Mouse (Mus musculus) embryonic stem cell, embryonic (primary cell): Measurements from ENCODE around the gene Lrrc26.

Experiments used
- CTCF ChIA-PET, 4 experiments: fragments of 300-600 bp in 2 of 4; fragments of 350-600 bp in 2 of 4; sonication (Branson Sonifier 250); formaldehyde crosslinking; loops; one replicate each; lab custom pipeline; 2022; ENCODE audit warnings: inconsistent platforms in 2 of 4; lab: Charles Lee
- POLR2A ChIA-PET, 4 experiments: fragments of 300-600 bp in 2 of 4; fragments of 350-600 bp in 2 of 4; sonication (Branson Sonifier 250); formaldehyde crosslinking; loops; one replicate each; lab custom pipeline; 2022; ENCODE audit warnings: antibody characterized with exemption in 4 of 4, inconsistent platforms in 1 of 4; lab: Charles Lee

The Lrrc26 gene

DNA sequence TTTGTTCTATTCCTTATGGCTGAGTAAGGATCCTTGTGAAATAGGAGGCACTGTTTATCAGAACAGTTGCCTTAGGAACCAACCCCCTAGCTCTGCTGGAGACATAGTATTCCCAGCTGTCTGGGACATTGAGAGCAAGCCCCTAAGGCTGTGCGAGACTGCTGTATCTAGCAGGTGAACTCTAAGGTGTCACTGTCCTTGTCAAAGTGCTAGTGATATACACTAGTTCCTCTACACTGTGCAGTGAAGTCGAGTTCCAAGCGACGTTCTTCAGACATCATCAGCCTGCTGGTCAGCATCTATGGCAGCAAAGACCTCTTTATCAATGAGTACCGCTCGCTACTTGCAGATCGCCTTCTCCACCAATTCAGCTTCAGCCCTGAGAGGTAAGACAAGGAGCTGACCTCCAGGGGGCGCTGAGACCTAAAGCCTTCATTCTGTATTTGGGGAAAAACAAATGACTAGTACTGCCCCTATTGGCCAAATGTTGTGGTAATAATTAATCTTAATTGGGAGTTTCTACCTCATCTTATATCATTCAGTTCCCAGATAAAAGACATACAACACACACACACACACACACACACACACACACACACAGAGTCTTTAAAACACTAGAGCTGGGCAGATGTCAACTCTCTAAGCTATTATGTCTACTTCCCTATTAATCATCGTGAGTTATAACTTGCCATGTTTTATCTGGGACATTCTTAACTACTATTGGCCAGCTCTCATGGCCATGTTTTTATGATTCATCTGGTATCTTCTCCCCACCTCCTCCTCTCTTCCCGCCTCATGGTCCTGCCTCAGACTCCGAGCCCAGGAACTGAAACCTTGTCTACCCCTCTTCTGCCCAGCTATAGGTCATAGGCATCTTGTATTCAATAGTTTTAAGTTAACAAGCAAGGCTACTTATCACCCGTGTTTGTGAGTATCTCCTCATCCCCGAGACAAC, 10.5 kb upstream of the Lrrc26 start:
- CTCF ChIA-PET: interaction anchor here (0.5 to 3.5 kb wide), 98 partner anchors 8 to 1131 kb away, joined by 3 to 28 read pairs (median 4); partner anchors contain the start of genes Tmem203 (in 3 of the 4), AL732309.1 (in 2 of the 4), Entpd2 (in 2 of the 4) and Tmem210 (in 2 of the 4)
- POLR2A ChIA-PET: interaction anchor here in 3 of 4 experiments (0.6 to 3.7 kb wide), 25 partner anchors 10 to 1357 kb away, joined by 3 to 21 read pairs (median 3); partner anchors contain the start of genes Lrrc26 (in 2 of the 3), Tprn (in 2 of the 3), Arrdc1 (in 1 of the 3) and Sapcd2 (in 1 of the 3)

DNA sequence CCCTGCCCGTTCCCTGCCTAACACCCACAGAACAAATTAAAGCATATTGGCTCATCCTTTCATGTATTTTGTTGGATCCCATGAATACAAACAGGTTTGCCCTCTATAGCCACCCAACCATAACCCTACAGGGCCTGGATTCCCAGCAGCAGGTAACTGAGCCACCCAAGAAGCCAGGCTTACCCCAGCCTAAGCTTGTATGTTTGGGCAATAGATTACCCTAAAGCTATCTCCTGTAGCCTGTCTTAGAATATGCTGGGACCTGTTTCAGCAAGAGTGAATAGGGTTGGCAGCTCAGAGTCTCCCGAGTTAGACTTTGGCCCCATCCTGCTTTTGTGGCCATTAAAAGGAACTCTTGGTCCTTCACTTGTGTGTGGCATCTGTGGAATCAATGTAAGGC, 4.2 kb upstream of the Lrrc26 start:
- ChIA-PET POLR2A (interaction anchor here in 3 of 4 experiments (0.6 to 2.0 kb wide), 9 partner anchors 13 to 1112 kb away, joined by 3 to 6 read pairs (median 3); partner anchors contain the start of genes Anapc2 (in 1 of the 3), Dpp7 (in 1 of the 3), Ssna1 (in 1 of the 3) and Tprn (in 1 of the 3)), CTCF (no interaction called here)

DNA sequence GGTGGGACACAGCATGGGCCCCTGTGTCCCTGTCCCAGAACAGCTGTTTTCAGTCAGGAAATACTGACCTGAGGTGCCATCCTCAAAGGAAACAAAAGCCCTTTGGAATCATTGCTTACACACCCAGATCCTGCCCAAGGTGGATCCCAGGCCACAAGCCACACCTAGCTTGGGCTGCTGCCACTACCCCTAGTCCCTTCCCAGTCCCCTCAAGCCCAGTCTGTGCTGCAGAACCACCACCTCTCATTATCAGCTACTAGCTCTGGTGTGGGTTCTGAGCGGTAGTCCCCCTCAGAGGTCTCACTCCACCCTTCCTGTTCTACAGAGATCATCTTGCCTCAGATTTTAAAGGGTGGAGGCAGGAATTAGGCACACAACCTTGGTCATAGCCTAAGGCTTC, 3.4 kb upstream of the Lrrc26 start:
- POLR2A ChIA-PET: interaction anchor here in 2 of 4 experiments (0.9 to 2.2 kb wide), 10 partner anchors 14 to 79 kb away, joined by 3 to 8 read pairs (median 4); partner anchors contain the start of genes Anapc2 (in 2 of the 2), Ssna1 (in 2 of the 2), Dpp7 (in 1 of the 2) and Nelfb (in 1 of the 2)
- CTCF ChIA-PET: interaction anchor here in 1 of 4 experiments (2.6 kb wide), 1 partner anchor 8 kb away, joined by 8 read pairs; no protein-coding TSS in a partner anchor

DNA sequence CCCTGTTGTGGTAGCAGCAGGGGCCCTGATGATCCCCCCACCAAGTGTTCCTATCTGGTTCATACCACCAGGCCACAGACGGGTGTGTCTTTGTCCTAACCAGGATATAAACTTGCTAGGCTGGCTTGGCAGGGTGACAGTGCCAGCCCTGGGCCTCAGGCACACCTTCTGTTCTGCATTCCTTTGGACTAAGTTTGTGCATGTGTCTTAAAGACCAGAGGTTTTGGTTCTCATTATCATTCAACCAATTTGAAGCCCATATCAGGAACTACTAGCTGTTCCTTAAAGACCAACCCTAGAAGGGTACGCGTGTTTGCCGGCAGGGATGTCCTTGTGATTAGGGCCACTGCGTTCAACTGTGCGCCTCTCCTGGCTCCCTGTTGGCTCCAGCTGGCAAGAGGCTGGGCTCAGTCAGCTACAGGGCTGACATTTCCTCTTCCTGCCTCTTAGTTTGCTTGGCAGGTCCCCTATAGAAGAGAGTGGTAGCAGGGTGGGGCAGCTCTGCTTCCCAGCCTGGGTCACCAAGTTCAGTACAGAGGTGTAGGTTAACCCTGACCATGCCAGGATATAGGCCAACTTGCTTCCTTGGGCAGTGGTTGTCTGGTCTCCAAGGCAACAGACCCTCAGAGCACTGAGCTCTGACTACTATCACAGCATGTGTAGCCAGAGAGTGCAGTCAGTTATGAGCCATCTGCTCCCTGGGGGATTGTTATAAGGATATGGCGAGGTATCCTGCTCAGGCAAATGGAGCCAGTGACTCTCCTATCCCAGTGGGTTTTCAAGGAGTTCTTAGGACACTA, 2.7 kb upstream of the Lrrc26 start:
- CTCF ChIA-PET: interaction anchor here in 2 of 4 experiments (1.7 to 2.6 kb wide), 2 partner anchors 8 to 9 kb away, joined by 8 to 13 read pairs; no protein-coding TSS in a partner anchor

DNA sequence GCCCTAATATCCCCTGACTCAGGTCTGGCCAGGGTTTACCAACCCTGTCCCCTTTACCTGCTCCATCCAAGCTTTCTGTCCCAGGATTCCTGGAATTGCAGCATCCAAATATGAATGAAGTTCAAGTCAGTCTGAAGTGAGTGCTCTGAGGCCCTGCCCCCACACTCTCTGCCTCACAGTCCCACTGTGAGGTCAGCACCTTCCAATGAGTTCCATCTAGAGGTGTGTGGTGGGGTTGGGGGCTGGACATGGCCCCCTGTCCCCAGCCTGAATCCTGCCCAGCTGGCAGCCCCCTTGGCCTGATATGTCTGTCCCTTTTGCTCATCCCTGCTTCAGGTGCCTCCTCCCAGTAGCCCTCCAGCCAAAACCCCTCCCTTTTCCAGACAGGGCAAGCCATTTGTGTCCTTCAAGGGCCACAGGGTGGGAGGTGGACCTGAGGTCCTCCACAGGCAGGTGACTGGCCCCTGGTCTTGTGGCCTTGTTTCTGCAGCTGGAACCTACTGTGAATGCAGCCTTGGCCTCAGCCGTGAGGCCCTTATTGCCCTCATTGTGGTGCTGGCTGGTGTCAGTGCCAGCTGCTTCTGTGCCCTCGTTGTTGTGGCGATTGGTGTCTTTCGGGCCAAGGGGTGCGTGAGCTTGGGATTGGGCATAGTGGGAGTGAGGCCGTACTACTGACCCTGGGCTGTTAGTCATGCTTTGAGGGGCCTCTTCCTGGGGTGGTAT, 1.6 kb upstream of the Lrrc26 start, which contains the start of gene Tmem210:
Tmem210 (plus strand) TSS at position 219 of the 723 bp plus-strand sequence.
- ChIA-PET POLR2A (interaction anchor here in 3 of 4 experiments (0.6 to 3.5 kb wide), 17 partner anchors 9 to 93 kb away, joined by 3 to 16 read pairs (median 4); partner anchors contain the start of genes Anapc2 (in 3 of the 3), Ssna1 (in 3 of the 3), Tprn (in 3 of the 3) and Man1b1 (in 1 of the 3)), CTCF (interaction anchor here in 2 of 4 experiments (1.7 to 2.6 kb wide), 2 partner anchors 9 to 10 kb away, joined by 8 to 13 read pairs; no protein-coding TSS in a partner anchor)

More for the DNA sequence above, 2.7 kb upstream of the Lrrc26 start:
- POLR2A ChIA-PET: interaction anchor here in 3 of 4 experiments (0.6 to 2.2 kb wide), 12 partner anchors 14 to 94 kb away, joined by 3 to 8 read pairs (median 4); partner anchors contain the start of genes Anapc2 (in 3 of the 3), Ssna1 (in 3 of the 3), Tprn (in 2 of the 3) and Man1b1 (in 1 of the 3)

DNA sequence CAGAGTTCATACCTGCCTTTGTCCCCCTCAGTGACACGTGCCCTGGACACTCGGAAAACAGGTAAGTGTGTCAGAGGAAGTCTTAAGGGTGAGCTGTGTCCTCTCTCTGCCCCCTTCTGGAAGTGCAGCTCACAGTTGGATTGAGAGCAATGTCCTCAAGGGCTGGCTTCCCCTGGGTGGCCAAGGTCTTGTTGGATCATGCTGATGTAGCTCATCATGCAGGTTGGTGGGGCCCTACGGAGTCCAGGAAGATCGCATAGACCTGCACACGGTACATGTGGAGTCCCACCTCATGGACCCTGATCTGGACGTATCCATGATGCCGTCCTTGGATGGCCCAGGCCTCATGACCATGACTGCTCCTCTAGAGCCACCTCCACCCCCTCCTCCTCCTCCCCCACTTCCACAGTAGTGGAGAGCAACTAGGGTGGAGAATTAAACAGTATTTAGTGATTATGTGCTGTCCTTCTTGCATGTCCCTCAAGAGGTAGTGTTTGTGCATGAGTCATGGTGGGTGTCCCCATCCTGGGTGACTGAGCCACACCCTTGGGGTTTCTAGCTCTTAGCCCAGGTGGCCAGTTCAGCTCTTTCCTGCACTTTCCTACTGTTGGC, 875 bp upstream of the Lrrc26 start:
- CTCF ChIA-PET: no interaction called here
- POLR2A ChIA-PET: interaction anchor here (0.5 to 4.4 kb wide), 19 partner anchors 10 to 259 kb away, joined by 3 to 25 read pairs (median 4); partner anchors contain the start of genes Anapc2 (in 3 of the 4), Ssna1 (in 3 of the 4), Tprn (in 2 of the 4) and Tor4a (in 1 of the 4)

DNA sequence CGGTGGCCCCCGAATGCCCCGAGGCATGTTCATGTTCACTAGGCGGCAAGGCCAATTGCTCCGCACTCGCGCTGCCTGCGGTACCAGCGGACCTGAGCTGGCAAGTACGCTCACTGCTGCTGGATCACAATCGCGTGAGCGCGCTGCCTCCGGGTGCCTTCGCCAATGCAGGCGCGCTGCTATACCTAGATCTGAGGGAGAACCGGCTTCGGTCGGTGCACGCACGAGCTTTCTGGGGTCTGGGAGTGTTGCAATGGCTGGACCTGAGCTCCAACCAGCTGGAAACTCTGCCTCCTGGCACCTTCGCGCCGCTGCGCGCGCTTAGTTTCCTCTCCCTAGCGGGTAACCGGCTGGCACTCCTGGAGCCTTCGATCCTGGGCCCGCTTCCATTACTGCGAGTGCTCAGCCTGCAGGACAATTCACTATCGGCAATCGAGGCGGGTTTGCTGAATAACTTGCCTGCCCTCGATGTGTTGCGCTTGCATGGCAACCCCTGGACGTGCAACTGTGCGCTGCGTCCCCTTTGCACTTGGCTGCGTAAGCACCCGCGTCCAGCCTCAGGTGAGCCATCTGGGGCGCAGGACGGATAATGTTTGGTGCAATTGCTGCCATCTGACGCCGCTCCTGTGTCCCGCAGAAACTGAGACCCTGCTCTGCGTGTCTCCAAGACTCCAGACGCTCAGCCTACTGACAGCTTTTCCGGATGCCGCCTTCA, 543 bp downstream of the Lrrc26 start:
- CTCF ChIA-PET: interaction anchor here in 2 of 4 experiments (0.8 to 4.1 kb wide), 11 partner anchors 11 to 112 kb away, joined by 3 to 28 read pairs (median 3); partner anchors contain the start of genes Sapcd2 (in 1 of the 2) and Tprn (in 1 of the 2)
- POLR2A ChIA-PET: interaction anchor here in 3 of 4 experiments (0.9 to 4.4 kb wide), 31 partner anchors 11 to 136 kb away, joined by 3 to 25 read pairs (median 4); partner anchors contain the start of genes Anapc2 (in 3 of the 3), Ssna1 (in 3 of the 3), Sapcd2 (in 2 of the 3) and Nrarp (in 1 of the 3)

DNA sequence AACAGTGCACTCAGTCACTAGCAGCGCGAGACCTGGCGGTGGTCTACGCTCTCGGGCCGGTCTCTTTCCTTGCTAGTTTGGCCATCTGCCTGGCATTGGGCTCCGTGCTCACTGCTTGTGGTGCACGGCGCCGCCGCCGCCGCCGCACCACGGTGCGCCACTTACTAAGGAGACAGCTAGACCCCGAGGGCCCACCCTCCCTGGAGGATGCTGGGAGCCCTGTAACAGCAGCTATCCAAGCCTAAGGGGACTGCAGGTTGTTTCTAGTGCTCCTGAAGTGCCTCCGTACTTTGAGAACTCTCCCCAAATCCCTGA, 1.1 kb downstream of the Lrrc26 start:
- ChIA-PET POLR2A (interaction anchor here in 3 of 4 experiments (0.7 to 4.4 kb wide), 27 partner anchors 11 to 136 kb away, joined by 3 to 25 read pairs (median 4); partner anchors contain the start of genes Anapc2 (in 3 of the 3), Ssna1 (in 3 of the 3), Sapcd2 (in 2 of the 3) and Nrarp (in 1 of the 3)), CTCF (interaction anchor here in 3 of 4 experiments (0.8 to 4.1 kb wide), 14 partner anchors 11 to 130 kb away, joined by 3 to 28 read pairs (median 3); partner anchors contain the start of genes Sapcd2 (in 1 of the 3) and Tprn (in 1 of the 3))

DNA sequence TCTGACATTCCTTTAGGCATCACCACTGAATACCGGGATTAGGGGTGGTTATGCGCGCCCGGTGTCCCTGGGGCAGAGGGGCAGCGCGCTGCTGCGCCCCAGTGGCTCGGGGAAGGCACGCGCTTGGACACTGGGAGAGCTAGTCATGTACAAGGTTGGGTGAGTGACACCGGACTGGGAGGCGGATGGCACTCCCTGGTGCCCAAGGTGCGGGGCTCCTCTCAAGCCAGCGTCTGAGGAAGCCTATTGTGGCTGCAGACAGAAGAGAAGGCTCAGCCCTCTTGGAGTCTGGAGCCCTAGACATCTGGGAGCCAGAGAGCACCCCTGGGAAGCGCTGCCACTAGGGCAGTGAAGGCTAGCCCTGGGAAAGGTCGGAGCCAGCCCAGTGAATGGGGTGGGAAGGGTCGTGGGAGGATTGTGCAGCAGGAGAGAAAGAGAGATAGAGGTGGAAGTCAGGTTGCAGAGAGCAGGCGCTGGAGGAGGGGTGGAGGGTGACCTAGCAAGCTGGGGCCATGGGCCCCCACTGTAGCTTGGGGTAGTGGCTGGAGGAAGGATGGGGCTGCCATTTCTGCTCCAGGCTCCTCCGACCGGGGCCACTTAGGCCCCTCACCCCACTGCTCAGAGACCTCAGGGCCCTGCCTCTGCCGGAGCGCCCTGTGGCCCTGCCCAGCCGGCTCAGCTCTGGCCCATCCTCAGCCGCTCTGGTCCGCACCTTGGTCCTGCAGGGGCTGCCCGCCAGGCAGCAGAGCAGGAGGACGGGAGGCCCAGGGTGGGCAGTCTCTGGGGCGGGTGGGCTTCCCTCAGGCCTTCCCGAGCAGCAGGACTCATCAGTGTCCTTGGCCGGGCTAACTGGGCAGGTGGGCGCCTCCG, 1.7 kb downstream of the Lrrc26 start:
- ChIA-PET CTCF (interaction anchor here (0.6 to 4.1 kb wide), 21 partner anchors 12 to 290 kb away, joined by 3 to 28 read pairs (median 5); partner anchors contain the start of genes Ajm1 (in 1 of the 4) and Sapcd2 (in 1 of the 4)), POLR2A (interaction anchor here in 3 of 4 experiments (0.5 to 4.4 kb wide), 28 partner anchors 12 to 135 kb away, joined by 3 to 25 read pairs (median 4); partner anchors contain the start of genes Anapc2 (in 3 of the 3), Ssna1 (in 3 of the 3), Sapcd2 (in 2 of the 3) and Tubb4b (in 2 of the 3))

DNA sequence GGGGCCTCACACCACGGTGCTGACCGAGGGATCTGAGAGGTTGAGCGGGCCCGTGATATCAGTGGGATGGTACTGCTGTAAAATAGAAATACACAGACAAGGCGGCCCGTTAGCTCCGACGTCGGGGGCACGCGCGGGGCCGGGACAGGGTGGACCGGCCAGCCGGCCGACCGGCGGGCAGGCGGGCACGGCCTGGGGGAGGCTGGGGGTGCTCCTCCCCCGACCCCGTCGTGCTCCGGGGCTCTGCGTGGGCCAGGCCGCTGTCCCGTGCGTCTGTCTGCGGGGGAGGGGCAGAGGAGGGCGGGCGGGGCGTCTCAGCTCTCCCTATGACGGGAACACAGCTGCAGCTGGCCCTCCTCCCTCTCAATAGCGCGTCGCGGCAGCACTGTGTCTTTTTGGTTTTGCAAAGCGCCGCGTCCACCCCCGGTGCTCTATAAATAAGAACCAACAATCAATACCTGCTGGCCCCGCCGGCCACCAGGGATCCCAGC, 2.4 kb downstream of the Lrrc26 start:
- CTCF ChIA-PET: interaction anchor here (0.5 to 4.1 kb wide), 60 partner anchors 10 to 814 kb away, joined by 3 to 28 read pairs (median 4); partner anchors contain the start of genes Anapc2 (in 2 of the 4), Sapcd2 (in 2 of the 4), Ssna1 (in 2 of the 4) and AL732309.1 (in 1 of the 4)
- POLR2A ChIA-PET: interaction anchor here (0.5 to 4.4 kb wide), 29 partner anchors 9 to 356 kb away, joined by 3 to 25 read pairs (median 3); partner anchors contain the start of genes Anapc2 (in 2 of the 4), Ssna1 (in 2 of the 4), Tubb4b (in 2 of the 4) and Fut7 (in 1 of the 4)

DNA sequence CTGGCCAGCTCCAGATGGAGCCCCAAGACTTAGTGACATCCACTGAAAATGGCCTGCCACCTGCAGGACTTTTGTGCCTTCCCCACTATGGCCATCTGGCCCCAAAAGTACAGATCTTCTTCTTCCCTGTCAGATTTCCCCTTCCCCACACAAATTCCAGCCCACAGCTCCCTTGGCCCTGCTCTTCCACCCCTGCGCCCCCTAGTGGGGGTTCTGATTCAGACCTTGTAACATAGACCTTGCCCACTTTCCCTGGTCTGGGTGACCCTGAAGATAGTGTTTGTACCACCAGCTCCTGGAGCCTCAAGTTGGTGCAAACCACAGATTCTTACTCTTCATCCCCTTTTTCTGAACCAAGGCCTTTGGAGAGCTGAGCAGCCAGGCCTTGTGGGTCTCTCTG, 3.1 kb downstream of the Lrrc26 start:
- ChIA-PET POLR2A (interaction anchor here (0.6 to 4.4 kb wide), 27 partner anchors 9 to 357 kb away, joined by 3 to 25 read pairs (median 3); partner anchors contain the start of genes Anapc2 (in 2 of the 4), Ssna1 (in 2 of the 4), Tubb4b (in 2 of the 4) and Fut7 (in 1 of the 4)), CTCF (interaction anchor here (0.5 to 4.1 kb wide), 60 partner anchors 11 to 1153 kb away, joined by 3 to 28 read pairs (median 4); partner anchors contain the start of genes Anapc2 (in 2 of the 4), Sapcd2 (in 2 of the 4), Ssna1 (in 2 of the 4) and AL732309.1 (in 1 of the 4))

DNA sequence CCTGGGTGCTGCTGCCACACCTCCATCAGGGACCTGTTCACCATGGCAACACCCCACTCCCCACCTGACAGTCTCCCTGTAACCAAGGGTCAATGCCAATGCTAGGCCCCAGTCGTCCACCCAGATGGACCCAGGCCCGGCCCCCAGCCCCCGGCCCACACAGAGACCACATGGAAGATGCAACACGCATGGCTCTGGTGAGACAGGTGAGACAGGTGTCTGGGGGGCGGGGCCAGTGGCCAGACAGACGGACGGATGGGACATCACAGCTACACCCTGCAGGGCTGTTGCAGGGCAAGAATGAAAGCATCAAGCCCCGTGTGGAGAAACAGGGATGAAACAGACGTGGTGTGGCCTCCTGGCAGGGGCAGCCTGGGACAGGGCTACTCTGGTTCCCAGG, 4.0 kb downstream of the Lrrc26 start:
- CTCF ChIA-PET: interaction anchor here in 2 of 4 experiments (1.2 to 4.1 kb wide), 2 partner anchors 15 to 79 kb away, joined by 5 to 28 read pairs; partner anchors contain the start of gene Sapcd2 (in 1 of the 2)
- POLR2A ChIA-PET: interaction anchor here in 2 of 4 experiments (0.7 to 1.0 kb wide), 2 partner anchors 27 to 77 kb away, joined by 3 to 5 read pairs; no protein-coding TSS in a partner anchor

DNA sequence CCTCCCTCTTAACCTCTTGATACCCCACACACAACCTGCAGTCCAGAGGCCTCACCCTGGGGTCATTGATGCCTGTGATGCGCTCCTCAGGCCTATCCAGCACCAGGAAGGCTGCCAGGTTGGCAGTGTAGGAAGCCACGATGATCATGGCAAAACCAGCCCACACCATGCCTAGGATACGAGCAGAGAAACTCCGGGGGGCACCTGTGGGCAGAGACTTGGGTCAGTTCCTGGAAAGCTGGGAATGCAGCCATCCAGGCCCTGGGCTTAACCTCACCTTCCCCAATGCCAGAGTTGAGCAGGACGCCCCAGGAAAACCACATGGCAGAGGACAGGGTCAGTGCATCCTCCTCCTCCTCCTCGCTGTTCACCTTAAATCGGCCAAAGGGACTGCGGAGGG, 7.4 kb downstream of the Lrrc26 start:
- CTCF ChIA-PET: interaction anchor here (0.5 to 2.5 kb wide), 5 partner anchors 18 to 103 kb away, joined by 3 to 6 read pairs (median 5); no protein-coding TSS in a partner anchor
- POLR2A ChIA-PET: interaction anchor here in 3 of 4 experiments (0.5 to 2.0 kb wide), 4 partner anchors 17 to 70 kb away, joined by 3 to 7 read pairs (median 4); partner anchors contain the start of genes Anapc2 (in 1 of the 3) and Ssna1 (in 1 of the 3)
